Mouse (Mus musculus) gastrocnemius, postnatal 36 days (tissue): ENCODE measurements around the gene Vmn1r73. TPM values are rescaled to one million over a fixed set of nuclear protein-coding genes. Genes with fewer than 3 reads are reported as not detected.

Experiments
- DNase-seq, 2 experiments: peaks; one replicate each; pipeline ENCODE4 v3.0.0; 2022
- intact Hi-C: fragments of 180-260 bp; cut with DNase I; formaldehyde crosslinking; loops from one replicate; pipeline ENCODE4 v1.15.1; 2025
- long read RNA-seq, 2 experiments: library from polyadenylated mRNA; stranded (forward); transcript quantifications; one replicate each; pipeline ENCODE4 v2.0.0; 2021
- total RNA-seq, 2 experiments: library from RNA; stranded (reverse); gene quantifications; 2 replicates each; pipeline ENCODE4 v1.2.3; 2021

Vmn1r73 gene
- total RNA-seq, result not detected
- long read RNA-seq, experiment 1, result 0 reads
- long read RNA-seq, experiment 2, result 0 reads

DNA sequence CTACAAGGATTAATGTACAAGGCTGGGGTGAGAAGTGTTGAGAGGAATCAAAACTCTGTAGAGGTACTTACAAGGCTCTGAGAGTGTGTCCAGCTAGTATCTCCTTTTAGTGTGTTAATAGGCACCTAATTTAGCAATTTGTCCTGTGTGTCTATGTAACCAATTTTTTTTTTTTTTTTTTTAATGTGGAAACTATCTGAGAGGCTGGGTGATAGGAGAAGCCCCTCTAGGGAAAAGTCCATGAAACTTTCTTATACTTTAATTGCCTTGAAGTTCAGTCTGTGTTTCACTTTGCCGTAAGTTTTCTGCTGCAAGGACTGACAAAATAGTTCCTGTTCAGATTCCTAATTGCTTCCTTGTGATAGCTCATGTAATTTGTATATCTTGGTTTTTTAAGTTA, at the start of gene Vmn1r73:
Gene Vmn1r73, plus strand, starts transcription at position 301 of the 400 bp plus-strand sequence.
- intact Hi-C loops, result no loop called here
- no peak for DNase-seq

Other genes with a start within 250 kb of the Vmn1r73 start
- gene Zscan4-ps2, start 216.0 kb upstream of the Vmn1r73 start, total RNA-seq, result not detected
- not detected for gene Zscan4-ps3, start 121.0 kb upstream of the Vmn1r73 start, total RNA-seq
- not detected for gene Vmn1r72, start 50.1 kb upstream of the Vmn1r73 start, total RNA-seq
- not detected for gene Vmn1r74, start 103.7 kb downstream of the Vmn1r73 start, total RNA-seq
- gene Vmn1r75, start 144.4 kb downstream of the Vmn1r73 start, total RNA-seq, result not detected
- gene Vmn1r76, start 207.9 kb downstream of the Vmn1r73 start, total RNA-seq, result not detected